9 mouse cellular contexts compared by ENCODE assay signal in genomic region chr11:58092541-58092940, GRCm38 (mm10). TPM values are rescaled to one million over a fixed set of nuclear protein-coding genes. Genes with fewer than 3 reads are reported as not detected.
DNase-seq lines count a peak whose midpoint lies in the region; ATAC-seq lines count a peak whose summit lies in the region.
"Had no signal": no experiment of that assay in that cellular context is flagged by ENCODE, and none has a peak within 500 bp of the region (broad histone marks: within the 10 kb centered on the region; RNA-seq: fewer than 3 reads in every experiment).

No protein-coding gene starts in this region.

- H3K9ac ChIP-seq in neural tube, embryonic 13.5 days = no peak overlapping the region
- H3K9ac ChIP-seq: midbrain, embryonic 12.5 days had no signal

- peak overlapping the region; percentile 36 for H3K4me2 ChIP-seq in neural tube, embryonic 13.5 days
- H3K4me2 ChIP-seq: midbrain, embryonic 12.5 days had no signal

- no peak for ATAC-seq in neural tube, embryonic 13.5 days (ENCODE audit: low read depth)

- peak overlapping the region; percentile 40 for H3K4me3 ChIP-seq in erythroblast, embryonic 14.5 days (replicated peaks)
- 0 out of 2 replicates have a peak overlapping the region, but pooled peaks have one; percentile 19 for H3K4me3 ChIP-seq in limb, embryonic 10.5 days
- no peak overlapping the region for H3K4me3 ChIP-seq in neural tube, embryonic 13.5 days
- H3K4me3 ChIP-seq: midbrain, embryonic 12.5 days had no signal

- no peaks in the 10 kb centered on the region for H3K9me3 ChIP-seq in erythroblast, embryonic 14.5 days (ENCODE audit: control insufficient read depth, low read length)
- H3K9me3 ChIP-seq in limb, embryonic 10.5 days (replicated peaks) = no peaks in the 10 kb centered on the region
- no peaks in the 10 kb centered on the region for H3K9me3 ChIP-seq in neural tube, embryonic 13.5 days
- H3K9me3 ChIP-seq: midbrain, embryonic 12.5 days had no signal

- H3K27ac ChIP-seq in limb, embryonic 10.5 days = peak overlapping the region; percentile 42
- no peak overlapping the region for H3K27ac ChIP-seq in neural tube, embryonic 13.5 days (replicated peaks)
- H3K27ac ChIP-seq: midbrain, embryonic 12.5 days had no signal

- DNase-seq in lung, adult 18-20 months = peak; percentile 12 to 20
- no peak for DNase-seq in lung, postnatal 4 days
- DNase-seq in limb, embryonic 10.5 days (ENCODE audit: low spot score) = no peak
- no peak for DNase-seq in right cerebral cortex, postnatal 10 days (ENCODE audit: low spot score in 2 of 2)
- DNase-seq in embryo, embryonic 10.5 days (ENCODE audit: low spot score) = no peak
- no peak for DNase-seq in right cerebral cortex, adult 18-20 months

- WGBS in limb, embryonic 10.5 days = 55% methylated on average over 4 of the region's 4 CpGs
- WGBS in neural tube, embryonic 13.5 days = 57% methylated on average over 4 of the region's 4 CpGs

- H3K4me1 ChIP-seq in erythroblast, embryonic 14.5 days (ENCODE audit: control insufficient read depth) = peaks cover 11% of the 10 kb centered on the region
- H3K4me1 ChIP-seq in limb, embryonic 10.5 days = peaks cover 16% of the 10 kb centered on the region
- peaks cover 8% of the 10 kb centered on the region; the same call in 1 of the 2 replicates for H3K4me1 ChIP-seq in neural tube, embryonic 13.5 days (replicated peaks)

- no peaks in the 10 kb centered on the region for H3K36me3 ChIP-seq in erythroblast, embryonic 14.5 days (ENCODE audit: control insufficient read depth)
- H3K36me3 ChIP-seq in limb, embryonic 10.5 days = no peaks in the 10 kb centered on the region
- no peaks in the 10 kb centered on the region for H3K36me3 ChIP-seq in neural tube, embryonic 13.5 days
- H3K36me3 ChIP-seq: midbrain, embryonic 12.5 days had no signal

- H3K27me3 ChIP-seq in erythroblast, embryonic 14.5 days (ENCODE audit: control insufficient read depth) = peaks cover 19% of the 10 kb centered on the region
- H3K27me3 ChIP-seq in limb, embryonic 10.5 days (ENCODE audit: low read depth, poor library complexity, severe bottlenecking) = peaks cover 29% of the 10 kb centered on the region
- H3K27me3 ChIP-seq in neural tube, embryonic 13.5 days = peaks cover 20% of the 10 kb centered on the region

RNA-seq across cellular contexts. Expression of gene Gm12248, which starts 0.4 kb away (rescaled TPM):
- polyA plus RNA-seq in erythroblast, embryonic 14.5 days (2012) = not detected in 2 replicates
- polyA plus RNA-seq in limb, embryonic 10.5 days (2016; fragmentation: Nextera tagmentation; extraction: Ambion mirVana) = not detected in 2 replicates
- polyA plus RNA-seq in neural tube, embryonic 13.5 days (2015; fragmentation: Nextera tagmentation; extraction: Ambion mirVana) = not detected in 2 replicates
- polyA plus RNA-seq: midbrain, embryonic 12.5 days had no signal

RNA-seq across cellular contexts. Expression of gene Cnot8, which starts 11.4 kb away (rescaled TPM):
- polyA plus RNA-seq in erythroblast, embryonic 14.5 days (2012) = 0.36 and 0.37 TPM in 2 replicates
- polyA plus RNA-seq in limb, embryonic 10.5 days (2016; fragmentation: Nextera tagmentation; extraction: Ambion mirVana) = 107 and 113 TPM in 2 replicates
- polyA plus RNA-seq in neural tube, embryonic 13.5 days (2015; fragmentation: Nextera tagmentation; extraction: Ambion mirVana) = 107 and 115 TPM in 2 replicates

Comparison
In these comparisons a context has a peak if more than half of its experiments do, and no peak if none do; other contexts are left out.
1. DNase-seq: peak in lung, adult 18-20 months (2 of 2); none in lung, postnatal 4 days (0 of 2), limb, embryonic 10.5 days (single experiment), right cerebral cortex, postnatal 10 days (0 of 2), embryo, embryonic 10.5 days (single experiment) and right cerebral cortex, adult 18-20 months (single experiment).
2. RNA of gene Cnot8, which starts 11.4 kb away (polyA plus RNA-seq): 107 to 113 TPM in limb, embryonic 10.5 days and 107 to 115 TPM in neural tube, embryonic 13.5 days; 0.36 to 0.37 TPM in erythroblast, embryonic 14.5 days; every median in the first group is over 10 times any median in the second.